ENCODE assay signal across 8 mouse cellular contexts in the genomic region with DNA sequence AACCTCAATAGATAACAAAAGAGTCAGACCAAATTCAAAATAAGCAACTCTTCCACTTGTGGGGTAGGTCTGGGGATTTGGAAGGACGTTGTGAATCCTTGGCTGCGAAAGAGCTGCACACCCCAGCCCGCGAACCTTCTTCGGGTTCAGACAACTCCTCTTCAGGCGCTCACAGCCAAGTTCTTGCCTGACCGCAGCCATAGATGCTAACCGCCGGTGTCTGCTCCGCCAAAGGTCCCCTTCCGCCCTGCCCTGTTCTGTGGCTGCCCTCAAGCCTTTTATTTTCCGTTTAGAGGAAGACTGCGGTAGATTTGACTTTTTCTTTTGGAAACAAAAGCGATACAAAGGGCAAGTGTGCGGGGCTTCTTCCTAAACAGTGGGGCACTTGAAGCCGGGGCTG.
DNase-seq lines count a peak whose midpoint lies in the region; ATAC-seq and TF ChIP-seq lines count a peak whose summit lies in the region.

No protein-coding gene starts in this region.

- no peaks in the 10 kb centered on the region for H3K36me3 ChIP-seq in liver, embryonic 13.5 days

- peak overlapping the region; percentile 27 for H3K4me3 ChIP-seq in liver, embryonic 13.5 days (replicated peaks)

- no peaks in the 10 kb centered on the region for H3K9me3 ChIP-seq in liver, embryonic 13.5 days (replicated peaks)

- no peak for TF ChIP-seq CTCF in brain, embryonic 14.5 days (IDR thresholded peaks at IDR 0.05; ENCODE audit: borderline replicate concordance, extremely low read depth, insufficient read depth, insufficient read length)

- intact Hi-C loops in left cerebral cortex, postnatal 4 days (cut with DNase I) = no loop called here
- intact Hi-C loops in left cerebral cortex, postnatal 14 days (cut with DNase I) = no loop called here

- H3K4me2 ChIP-seq in liver, embryonic 13.5 days = peak overlapping the region; percentile 48

- WGBS in liver, embryonic 13.5 days (ENCODE audit: insufficient replicate concordance) = 2% methylated on average over 16 of the region's 16 CpGs

- H3K27me3 ChIP-seq in liver, embryonic 13.5 days = peaks cover 76% of the 10 kb centered on the region

- peaks cover 42% of the 10 kb centered on the region for H3K4me1 ChIP-seq in liver, embryonic 13.5 days (replicated peaks)

- ATAC-seq in hematopoietic stem cell, adult 5-6 weeks (replicated peaks in 1 of 2; ENCODE audit: insufficient read depth in 1 of 2, low FRiP score in 2 of 2, low TSS enrichment in 1 of 2, low read depth in 1 of 2, poor library complexity in 2 of 2, severe bottlenecking in 2 of 2) = peak; percentile 90 to 94
- no peak for ATAC-seq in liver, embryonic 13.5 days (ENCODE audit: low read depth)

- peak; percentile 16 for DNase-seq in left cerebral cortex, postnatal 4 days
- no peak for DNase-seq in left cerebral cortex, postnatal 14 days (ENCODE audit: low spot score in 2 of 2)
- DNase-seq in brain, embryonic 14.5 days (ENCODE audit: low read depth) = peak; percentile 66
- no peak for DNase-seq in liver, embryonic 13.5 days
- DNase-seq in retina, embryonic 14.5 days (ENCODE audit: low spot score) = peak; percentile 48
- DNase-seq in cerebellum, adult 11-12 months = no peak
- DNase-seq in layer of hippocampus, adult 9-10 months (ENCODE audit: low spot score) = no peak

- no peak for TF ChIP-seq POLR2A in brain, embryonic 14.5 days (IDR thresholded peaks at IDR 0.05; ENCODE audit: borderline replicate concordance, extremely low read depth, insufficient read depth, insufficient read length, poor library complexity, severe bottlenecking)

- H3K9ac ChIP-seq in liver, embryonic 13.5 days = 0 out of 2 replicates have a peak overlapping the region, but pooled peaks have one; percentile 3

- no peak overlapping the region for H3K27ac ChIP-seq in liver, embryonic 13.5 days

Comparison
In these comparisons a context has a peak if more than half of its experiments do, and no peak if none do; other contexts are left out.
1. DNase-seq: peak in left cerebral cortex, postnatal 4 days (single experiment), brain, embryonic 14.5 days (single experiment) and retina, embryonic 14.5 days (single experiment); none in left cerebral cortex, postnatal 14 days (0 of 2), liver, embryonic 13.5 days (single experiment), cerebellum, adult 11-12 months (single experiment) and layer of hippocampus, adult 9-10 months (single experiment).